Mouse (Mus musculus): ENCODE measurements at regions not wholly inside any gene's neighbourhood (a gene's known extent, or its start where the extent isn't known, plus 50 kb on each side); places are given as distances from the start of the nearest gene placed in this dataset.

- TF ChIP-seq CTCF (conservative IDR thresholded peaks at IDR 0.05; ENCODE audit: insufficient read depth, insufficient read length, low read depth, low read length) (no peak), POLR2A (IDR thresholded peaks at IDR 0.05; ENCODE audit: low read depth, low read length) (no peak)
Observed at GRCm38 (mm10) chr7:82998848-82999247, 131.7 kb downstream of the Mex3b start.
